Mouse (Mus musculus): ENCODE results near the gene Tspan18. TPM values are rescaled to one million over a fixed set of nuclear protein-coding genes. Genes with fewer than 3 reads are reported as not detected.

Tspan18 gene
- polyA plus RNA-seq, 1 experiment from 2014 or later, result 31.2 TPM

- Histone ChIP-seq H3K4me3 (replicated peaks) (no peak overlapping the region), H3K36me3 (peaks cover 13% of the 10 kb centered on the region), H3K27me3 (no peaks in the 10 kb centered on the region), H3K9me3 (no peaks in the 10 kb centered on the region), H3K27ac (no peak overlapping the region), H3K9ac (replicated peaks) (no peak overlapping the region), H3K4me2 (replicated peaks) (no peak overlapping the region), H3K4me1 (replicated peaks) (peaks cover 28% of the 10 kb centered on the region)
- no peak for ATAC-seq
- WGBS, result 51% methylated on average over 5 of the region's 5 CpGs
These were observed 113.9 kb downstream of the Tspan18 start for GRCm38 (mm10) chr2:93220447-93220846.

- H3K27ac ChIP-seq, result no peak overlapping the region
- no peaks in the 10 kb centered on the region for H3K27me3 ChIP-seq
- H3K9ac ChIP-seq (replicated peaks), result no peak overlapping the region
- H3K4me1 ChIP-seq (replicated peaks), result peaks cover 28% of the 10 kb centered on the region
- H3K4me3 ChIP-seq (replicated peaks), result no peak overlapping the region
- no peak for ATAC-seq
- H3K36me3 ChIP-seq, result peaks cover 13% of the 10 kb centered on the region
- no peaks in the 10 kb centered on the region for H3K9me3 ChIP-seq
- WGBS, result 94% methylated on average over 3 of the region's 3 CpGs
- no peak overlapping the region for H3K4me2 ChIP-seq (replicated peaks)
These were observed 114.7 kb downstream of the Tspan18 start for GRCm38 (mm10) chr2:93219576-93219975.

GRCm38 (mm10) chr2:93218353-93218990 lies 115.8 kb downstream of the Tspan18 start:
- 78% methylated on average over 7 of the region's 7 CpGs for WGBS
- Histone ChIP-seq H3K4me3 (replicated peaks) (no peak overlapping the region), H3K4me2 (replicated peaks) (no peak overlapping the region), H3K4me1 (replicated peaks) (peaks cover 28% of the 10 kb centered on the region), H3K27ac (peak overlapping the region; percentile 30; the same call in 1 of the 2 replicates), H3K9ac (replicated peaks) (no peak overlapping the region), H3K36me3 (peaks cover 13% of the 10 kb centered on the region), H3K27me3 (no peaks in the 10 kb centered on the region), H3K9me3 (no peaks in the 10 kb centered on the region)
- no peak for ATAC-seq

- Histone ChIP-seq H3K4me2 (replicated peaks) (no peak overlapping the region), H3K9me3 (no peaks in the 10 kb centered on the region), H3K9ac (replicated peaks) (0 out of 2 replicates have a peak overlapping the region, but pooled peaks have one; percentile 30), H3K4me1 (replicated peaks) (peaks cover 24% of the 10 kb centered on the region), H3K27me3 (no peaks in the 10 kb centered on the region), H3K36me3 (peaks cover 15% of the 10 kb centered on the region), H3K27ac (peak overlapping the region; percentile 32; the same call in 1 of the 2 replicates), H3K4me3 (replicated peaks) (no peak overlapping the region)
- peak; percentile 75 for ATAC-seq
- WGBS, result 9% methylated on average over 7 of the region's 7 CpGs
These were observed 117.3 kb downstream of the Tspan18 start for GRCm38 (mm10) chr2:93217015-93217414.

- Histone ChIP-seq H3K27ac (no peak overlapping the region), H3K4me2 (replicated peaks) (no peak overlapping the region), H3K36me3 (peaks cover 19% of the 10 kb centered on the region), H3K27me3 (no peaks in the 10 kb centered on the region), H3K9me3 (no peaks in the 10 kb centered on the region), H3K4me3 (replicated peaks) (no peak overlapping the region), H3K4me1 (replicated peaks) (peaks cover 21% of the 10 kb centered on the region), H3K9ac (replicated peaks) (no peak overlapping the region)
- WGBS, result 74% methylated on average over 10 of the region's 10 CpGs
- no peak for ATAC-seq
These were observed 118.5 kb downstream of the Tspan18 start for GRCm38 (mm10) chr2:93215790-93216189.

- Histone ChIP-seq H3K4me3 (replicated peaks) (no peak overlapping the region), H3K4me1 (replicated peaks) (peaks cover 16% of the 10 kb centered on the region), H3K27me3 (no peaks in the 10 kb centered on the region), H3K9ac (replicated peaks) (0 out of 2 replicates have a peak overlapping the region, but pooled peaks have one; percentile 7), H3K4me2 (replicated peaks) (no peak overlapping the region), H3K9me3 (no peaks in the 10 kb centered on the region), H3K36me3 (peaks cover 26% of the 10 kb centered on the region), H3K27ac (no peak overlapping the region)
- WGBS, result 84% methylated on average over 1 of the region's 1 CpGs
- no peak for ATAC-seq
These were observed 120.1 kb downstream of the Tspan18 start for GRCm38 (mm10) chr2:93214192-93214591.

- Histone ChIP-seq H3K9ac (replicated peaks) (no peak overlapping the region), H3K4me3 (replicated peaks) (no peak overlapping the region), H3K4me1 (replicated peaks) (peaks cover 15% of the 10 kb centered on the region), H3K27ac (no peak overlapping the region), H3K4me2 (replicated peaks) (no peak overlapping the region), H3K27me3 (no peaks in the 10 kb centered on the region), H3K36me3 (peaks cover 37% of the 10 kb centered on the region), H3K9me3 (no peaks in the 10 kb centered on the region)
- no peak for ATAC-seq
- 96% methylated on average over 2 of the region's 2 CpGs for WGBS
These were observed 121.4 kb downstream of the Tspan18 start for GRCm38 (mm10) chr2:93212865-93213264.

GRCm38 (mm10) chr2:93212386-93212785 lies 121.9 kb downstream of the Tspan18 start:
- Histone ChIP-seq H3K36me3 (peaks cover 37% of the 10 kb centered on the region), H3K27ac (no peak overlapping the region), H3K9ac (replicated peaks) (no peak overlapping the region), H3K4me1 (replicated peaks) (peaks cover 10% of the 10 kb centered on the region), H3K4me2 (replicated peaks) (no peak overlapping the region), H3K27me3 (no peaks in the 10 kb centered on the region), H3K9me3 (no peaks in the 10 kb centered on the region), H3K4me3 (replicated peaks) (no peak overlapping the region)
- 72% methylated on average over 2 of the region's 2 CpGs for WGBS
- ATAC-seq, result no peak

- WGBS, result 88% methylated on average over 1 of the region's 1 CpGs
- ATAC-seq, result no peak
These were observed 128.2 kb downstream of the Tspan18 start for GRCm38 (mm10) chr2:93206126-93206525.

GRCm38 (mm10) chr2:93204571-93204970 lies 129.7 kb downstream of the Tspan18 start:
- no peak overlapping the region for H3K9ac ChIP-seq (replicated peaks)
- H3K27me3 ChIP-seq, result no peaks in the 10 kb centered on the region
- peaks cover 26% of the 10 kb centered on the region for H3K4me1 ChIP-seq (replicated peaks)
- no peak overlapping the region for H3K4me2 ChIP-seq (replicated peaks)
- 83% methylated on average over 6 of the region's 6 CpGs for WGBS
- peaks cover 62% of the 10 kb centered on the region for H3K36me3 ChIP-seq
- ATAC-seq, result no peak
- no peak overlapping the region for H3K4me3 ChIP-seq (replicated peaks)
- peak overlapping the region; percentile 68; the same call in 1 of the 2 replicates for H3K27ac ChIP-seq
- no peaks in the 10 kb centered on the region for H3K9me3 ChIP-seq

More at GRCm38 (mm10) chr2:93206126-93206525, 128.2 kb downstream of the Tspan18 start:
- Histone ChIP-seq H3K9ac (replicated peaks) (no peak overlapping the region), H3K36me3 (peaks cover 60% of the 10 kb centered on the region), H3K4me3 (replicated peaks) (no peak overlapping the region), H3K27me3 (no peaks in the 10 kb centered on the region), H3K9me3 (no peaks in the 10 kb centered on the region), H3K4me2 (replicated peaks) (no peak overlapping the region), H3K27ac (0 out of 2 replicates have a peak overlapping the region, but pooled peaks have one; percentile 39), H3K4me1 (replicated peaks) (peaks cover 13% of the 10 kb centered on the region)

GRCm38 (mm10) chr2:93203682-93204081 lies 130.6 kb downstream of the Tspan18 start:
- H3K27me3 ChIP-seq, result no peaks in the 10 kb centered on the region
- H3K4me1 ChIP-seq (replicated peaks), result peaks cover 27% of the 10 kb centered on the region
- H3K9me3 ChIP-seq, result no peaks in the 10 kb centered on the region
- H3K36me3 ChIP-seq, result peaks cover 63% of the 10 kb centered on the region
- H3K4me3 ChIP-seq (replicated peaks), result no peak overlapping the region
- peak overlapping the region; percentile 29; the same call in 1 of the 2 replicates for H3K9ac ChIP-seq (replicated peaks)
- WGBS, result 19% methylated on average over 10 of the region's 10 CpGs
- peak; percentile 37 for ATAC-seq
- H3K4me2 ChIP-seq (replicated peaks), result no peak overlapping the region
- H3K27ac ChIP-seq, result peak overlapping the region; percentile 68

- H3K9me3 ChIP-seq, result no peaks in the 10 kb centered on the region
- no peak for ATAC-seq
- H3K36me3 ChIP-seq, result peaks cover 65% of the 10 kb centered on the region
- H3K9ac ChIP-seq (replicated peaks), result no peak overlapping the region
- H3K4me1 ChIP-seq (replicated peaks), result peaks cover 31% of the 10 kb centered on the region
- H3K27me3 ChIP-seq, result no peaks in the 10 kb centered on the region
- H3K27ac ChIP-seq, result peak overlapping the region; percentile 56
- 63% methylated on average over 1 of the region's 1 CpGs for WGBS
- H3K4me3 ChIP-seq (replicated peaks), result no peak overlapping the region
- H3K4me2 ChIP-seq (replicated peaks), result no peak overlapping the region
These were observed 131.5 kb downstream of the Tspan18 start for GRCm38 (mm10) chr2:93202782-93203181.

Measured in midbrain, embryonic 13.5 days (tissue).